Mouse (Mus musculus): ENCODE measurements around the gene Scfd2. TPM values are rescaled to one million over a fixed set of nuclear protein-coding genes. Genes with fewer than 3 reads are reported as not detected.

Gene Scfd2
- polyA plus RNA-seq, 1 experiment = 10.5 TPM

GRCm38 (mm10) chr5:74155860-74156351, 375.7 kb downstream of the Scfd2 start:
- Histone ChIP-seq H3K27ac (ENCODE audit: insufficient read depth, low read depth, low read length) (no peak overlapping the region), H3K4me3 (ENCODE audit: insufficient read depth, low read length) (no peak overlapping the region), H3K4me1 (ENCODE audit: control insufficient read depth, insufficient read depth, low read length) (no peaks in the 10 kb centered on the region)
- TF ChIP-seq CTCF (IDR thresholded peaks at IDR 0.05; ENCODE audit: low read depth, low read length) = no peak
- no peak for TF ChIP-seq POLR2A (IDR thresholded peaks at IDR 0.05; ENCODE audit: borderline replicate concordance, low read depth, low read length)

Other genes starting within 250 kb of the Scfd2 start
- 58.5 and 63.2 TPM in 2 replicates for gene Fip1l1, start 3.7 kb upstream of the Scfd2 start, polyA plus RNA-seq (2012; ENCODE audit: insufficient read depth, insufficient read length, missing spikeins)
- not detected in 2 replicates for gene Lnx1, start 171.2 kb upstream of the Scfd2 start, polyA plus RNA-seq (2012; ENCODE audit: insufficient read depth, insufficient read length, missing spikeins)